ENCODE assay signal across 10 mouse cellular contexts in the genomic region with DNA sequence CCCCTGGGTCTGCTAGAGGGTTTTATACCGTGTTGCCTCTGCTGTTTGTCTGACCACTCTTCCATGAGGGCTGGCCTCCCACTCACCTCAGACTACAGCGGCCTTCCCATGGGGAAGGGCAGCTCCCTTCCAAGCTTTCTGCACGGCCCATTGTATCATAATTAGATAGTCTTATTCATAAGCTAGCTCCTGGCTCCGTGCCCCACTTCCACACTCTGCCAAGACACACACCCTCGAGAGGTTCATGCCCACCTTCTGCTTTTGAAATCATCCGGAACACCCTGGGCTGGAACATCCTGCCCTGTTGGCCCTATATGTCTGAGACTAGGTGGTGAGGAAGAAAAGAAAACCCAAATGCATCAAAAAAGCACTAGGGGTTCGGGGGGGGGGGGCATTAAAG. TPM values are rescaled to one million over a fixed set of nuclear protein-coding genes. Genes with fewer than 3 reads are reported as not detected.
DNase-seq lines count a peak whose midpoint lies in the region; ATAC-seq lines count a peak whose summit lies in the region.
"Had no signal": no experiment of that assay in that cellular context is flagged by ENCODE, and none has a peak within 500 bp of the region (broad histone marks: within the 10 kb centered on the region; RNA-seq: fewer than 3 reads in every experiment).

No protein-coding gene starts in this region.

- no peak overlapping the region for H3K4me3 ChIP-seq in embryonic facial prominence, embryonic 14.5 days (ENCODE audit: low read depth, low read length)
- no peak overlapping the region for H3K4me3 ChIP-seq in embryonic facial prominence, embryonic 10.5 days

- peak; percentile 16 for DNase-seq in embryonic facial prominence, embryonic 14.5 days (ENCODE audit: low spot score)
- DNase-seq in embryonic facial prominence, embryonic 10.5 days (ENCODE audit: low spot score) = no peak
- DNase-seq in right cerebral cortex, postnatal 4 days = peak; percentile 26
- DNase-seq in right cerebral cortex, postnatal 25 days = no peak
- DNase-seq in kidney, adult 9 months = peak; percentile 65
- DNase-seq in testis, postnatal 14 days (ENCODE audit: low spot score) = peak; percentile 54
- DNase-seq in adipocyte (ENCODE audit: low spot score) = no peak
- DNase-seq: adrenal gland, postnatal 14 days; B cell, adult 2 months had no signal

- H3K27ac ChIP-seq in embryonic facial prominence, embryonic 14.5 days (replicated peaks; ENCODE audit: low read depth, low read length) = no peak overlapping the region
- no peak overlapping the region for H3K27ac ChIP-seq in embryonic facial prominence, embryonic 10.5 days (replicated peaks)

- 0 out of 2 replicates have a peak, but pooled peaks cover 4% of the 10 kb centered on the region for H3K4me1 ChIP-seq in embryonic facial prominence, embryonic 14.5 days (ENCODE audit: control insufficient read depth, insufficient read depth, low read length)
- H3K4me1 ChIP-seq in embryonic facial prominence, embryonic 10.5 days = peaks cover 9% of the 10 kb centered on the region

- no peaks in the 10 kb centered on the region for H3K27me3 ChIP-seq in embryonic facial prominence, embryonic 14.5 days (replicated peaks; ENCODE audit: control insufficient read depth, insufficient read depth, low read length)
- no peaks in the 10 kb centered on the region for H3K27me3 ChIP-seq in embryonic facial prominence, embryonic 10.5 days (replicated peaks; ENCODE audit: low read depth, poor library complexity, severe bottlenecking)

- no peak for ATAC-seq in embryonic facial prominence, embryonic 14.5 days (ENCODE audit: low read depth)
- no peak for ATAC-seq in erythroblast, adult 5-6 weeks (replicated peaks; ENCODE audit: low FRiP score, poor library complexity, severe bottlenecking)

- no peak overlapping the region for H3K4me2 ChIP-seq in embryonic facial prominence, embryonic 14.5 days (ENCODE audit: low read depth, low read length)

- no peaks in the 10 kb centered on the region for H3K36me3 ChIP-seq in embryonic facial prominence, embryonic 14.5 days (ENCODE audit: control insufficient read depth, insufficient read depth, low read length)
- H3K36me3 ChIP-seq in embryonic facial prominence, embryonic 10.5 days (replicated peaks) = peaks cover 28% of the 10 kb centered on the region; the same call in 1 of the 2 replicates

- 63% methylated on average over 7 of the region's 7 CpGs for WGBS in embryonic facial prominence, embryonic 14.5 days
- 88% methylated on average over 7 of the region's 7 CpGs for WGBS in embryonic facial prominence, embryonic 10.5 days

- H3K9ac ChIP-seq in embryonic facial prominence, embryonic 14.5 days (ENCODE audit: low read depth, low read length) = no peak overlapping the region

- H3K9me3 ChIP-seq in embryonic facial prominence, embryonic 14.5 days (ENCODE audit: control insufficient read depth, low read length) = no peaks in the 10 kb centered on the region
- H3K9me3 ChIP-seq in embryonic facial prominence, embryonic 10.5 days = no peaks in the 10 kb centered on the region

RNA-seq across cellular contexts. Expression of gene Il20rb, which starts 18.9 kb away (rescaled TPM):
- 3.0 and 3.7 TPM in 2 replicates for polyA plus RNA-seq in embryonic facial prominence, embryonic 14.5 days (2014; fragmentation: Nextera tagmentation; extraction: Ambion mirVana)
- polyA plus RNA-seq in embryonic facial prominence, embryonic 10.5 days (2016; fragmentation: Nextera tagmentation; extraction: Ambion mirVana) = 1.1 and 1.8 TPM in 2 replicates
- 0.63 TPM in 1 of 2 replicates, not detected in the other for total RNA-seq in erythroblast, adult 5-6 weeks (2015; ENCODE audit: low replicate concordance)
- 4.0 TPM in 1 of 2 replicates, not detected in the other for total RNA-seq in erythroblast, adult 5-6 weeks (2017; ENCODE audit: low replicate concordance)

Comparison
In these comparisons a context has a peak if more than half of its experiments do, and no peak if none do; other contexts are left out.
1. DNase-seq: peak in embryonic facial prominence, embryonic 14.5 days (single experiment), right cerebral cortex, postnatal 4 days (single experiment), kidney, adult 9 months (single experiment) and testis, postnatal 14 days (single experiment); none in embryonic facial prominence, embryonic 10.5 days (single experiment), right cerebral cortex, postnatal 25 days (single experiment) and adipocyte (single experiment).